In genomic region chr7:143106672-143107465, GRCm38 (mm10) we compare ENCODE assay signal across 8 mouse cellular contexts. TPM values are rescaled to one million over a fixed set of nuclear protein-coding genes. Genes with fewer than 3 reads are reported as not detected.
DNase-seq lines count a peak whose midpoint lies in the region; ATAC-seq lines count a peak whose summit lies in the region.

No protein-coding gene starts in this region.

- H3K36me3 ChIP-seq in forebrain, embryonic 13.5 days (ENCODE audit: poor library complexity, severe bottlenecking), result no peaks in the 10 kb centered on the region
- H3K36me3 ChIP-seq in intestine, embryonic 15.5 days, result no peaks in the 10 kb centered on the region
- H3K36me3 ChIP-seq in liver, embryonic 15.5 days (replicated peaks), result no peaks in the 10 kb centered on the region
- no peaks in the 10 kb centered on the region for H3K36me3 ChIP-seq in neural tube, embryonic 15.5 days

- ATAC-seq in forebrain, embryonic 13.5 days, result no peak
- peak; percentile 84 for ATAC-seq in intestine, embryonic 15.5 days
- no peak; the same call in 1 of the 2 replicates for ATAC-seq in liver, embryonic 15.5 days (ENCODE audit: insufficient read depth)
- no peak for ATAC-seq in neural tube, embryonic 15.5 days (ENCODE audit: low FRiP score)

- H3K9me3 ChIP-seq in forebrain, embryonic 13.5 days (replicated peaks), result no peaks in the 10 kb centered on the region
- H3K9me3 ChIP-seq in intestine, embryonic 15.5 days, result no peaks in the 10 kb centered on the region
- no peaks in the 10 kb centered on the region for H3K9me3 ChIP-seq in liver, embryonic 15.5 days (replicated peaks)
- no peaks in the 10 kb centered on the region for H3K9me3 ChIP-seq in neural tube, embryonic 15.5 days (replicated peaks)

- peak overlapping the region; percentile 53 for H3K4me2 ChIP-seq in forebrain, embryonic 13.5 days
- peak overlapping the region; percentile 82 for H3K4me2 ChIP-seq in intestine, embryonic 15.5 days (replicated peaks)
- H3K4me2 ChIP-seq in liver, embryonic 15.5 days, result peak overlapping the region; percentile 59
- peak overlapping the region; percentile 56 for H3K4me2 ChIP-seq in neural tube, embryonic 15.5 days

- H3K27me3 ChIP-seq in forebrain, embryonic 13.5 days, result peaks cover 68% of the 10 kb centered on the region
- H3K27me3 ChIP-seq in intestine, embryonic 15.5 days (replicated peaks), result peaks cover 43% of the 10 kb centered on the region
- peaks cover 66% of the 10 kb centered on the region for H3K27me3 ChIP-seq in liver, embryonic 15.5 days
- peaks cover 67% of the 10 kb centered on the region for H3K27me3 ChIP-seq in neural tube, embryonic 15.5 days (replicated peaks)

- H3K9ac ChIP-seq in forebrain, embryonic 13.5 days, result no peak overlapping the region
- H3K9ac ChIP-seq in intestine, embryonic 15.5 days, result peak overlapping the region; percentile 39
- no peak overlapping the region for H3K9ac ChIP-seq in liver, embryonic 15.5 days
- no peak overlapping the region for H3K9ac ChIP-seq in neural tube, embryonic 15.5 days (replicated peaks)

- peaks cover 8% of the 10 kb centered on the region; the same call in 1 of the 2 replicates for H3K4me1 ChIP-seq in forebrain, embryonic 13.5 days
- peaks cover 19% of the 10 kb centered on the region for H3K4me1 ChIP-seq in intestine, embryonic 15.5 days (replicated peaks)
- H3K4me1 ChIP-seq in liver, embryonic 15.5 days (replicated peaks), result peaks cover 8% of the 10 kb centered on the region; the same call in 1 of the 2 replicates
- peaks cover 10% of the 10 kb centered on the region for H3K4me1 ChIP-seq in neural tube, embryonic 15.5 days

- 10% methylated on average over 34 of the region's 57 CpGs for WGBS in forebrain, embryonic 13.5 days
- 6% methylated on average over 57 of the region's 57 CpGs for WGBS in intestine, embryonic 15.5 days
- 6% methylated on average over 57 of the region's 57 CpGs for whole genome bisulfite sequencing in liver, embryonic 15.5 days (ENCODE audit: insufficient replicate concordance)
- 11% methylated on average over 49 of the region's 57 CpGs for WGBS in neural tube, embryonic 15.5 days

- no peak overlapping the region for H3K27ac ChIP-seq in forebrain, embryonic 13.5 days
- no peak overlapping the region for H3K27ac ChIP-seq in intestine, embryonic 15.5 days
- no peak overlapping the region for H3K27ac ChIP-seq in liver, embryonic 15.5 days (replicated peaks)
- no peak overlapping the region for H3K27ac ChIP-seq in neural tube, embryonic 15.5 days (replicated peaks)

- H3K4me3 ChIP-seq in forebrain, embryonic 13.5 days, result peak overlapping the region; percentile 27
- H3K4me3 ChIP-seq in intestine, embryonic 15.5 days (replicated peaks), result peak overlapping the region; percentile 46
- peak overlapping the region; percentile 33 for H3K4me3 ChIP-seq in liver, embryonic 15.5 days (replicated peaks)
- peak overlapping the region; percentile 31 for H3K4me3 ChIP-seq in neural tube, embryonic 15.5 days (replicated peaks)

- peak; percentile 25 to 53 for DNase-seq in adrenal gland, adult 18-20 months (ENCODE audit: low spot score in 2 of 2)
- no peak for DNase-seq in adrenal gland, postnatal 4 days (ENCODE audit: low spot score in 2 of 2)
- no peak for DNase-seq in frontal cortex, postnatal 36 days (ENCODE audit: low spot score in 2 of 2)
- no peak for DNase-seq in c-Kit-positive CD71-positive TER-119-positive erythroid progenitor cells, embryonic 14.5 days (ENCODE audit: low spot score)

RNA-seq across cellular contexts. Expression of gene Kcnq1, which starts 0.7 kb away (rescaled TPM):
- 1 to 10 TPM; 3.2 to 6.0 TPM for total RNA-seq in adrenal gland, adult 18-20 months (2021)
- 1 to 10 TPM; 3.4 to 5.6 TPM for total RNA-seq in adrenal gland, postnatal 4 days (2021)
- polyA plus RNA-seq in forebrain, embryonic 13.5 days (2015; fragmentation: Nextera tagmentation; extraction: Ambion mirVana), result 0.48 and 1.2 TPM in 2 replicates
- 7.9 and 9.9 TPM in 2 replicates for polyA plus RNA-seq in intestine, embryonic 15.5 days (2015; fragmentation: Nextera tagmentation; extraction: Ambion mirVana)
- 0.31 and 0.91 TPM in 2 replicates for polyA plus RNA-seq in liver, embryonic 15.5 days (2015; fragmentation: Nextera tagmentation; extraction: Ambion mirVana)
- polyA plus RNA-seq in neural tube, embryonic 15.5 days (2015; fragmentation: Nextera tagmentation; extraction: Ambion mirVana), result 0.88 and 1.9 TPM in 2 replicates

RNA-seq across cellular contexts. Expression of gene Trpm5, which starts 12.4 kb away (rescaled TPM):
- under 1 TPM; 0.30 to 0.38 TPM for total RNA-seq in adrenal gland, adult 18-20 months (2021)
- 1 to 10 TPM; 5.2 to 6.0 TPM for total RNA-seq in adrenal gland, postnatal 4 days (2021)
- 1.3 and 1.7 TPM in 2 replicates for polyA plus RNA-seq in forebrain, embryonic 13.5 days (2015; fragmentation: Nextera tagmentation; extraction: Ambion mirVana)
- polyA plus RNA-seq in intestine, embryonic 15.5 days (2015; fragmentation: Nextera tagmentation; extraction: Ambion mirVana), result 8.2 and 9.8 TPM in 2 replicates
- 0.43 and 0.91 TPM in 2 replicates for polyA plus RNA-seq in liver, embryonic 15.5 days (2015; fragmentation: Nextera tagmentation; extraction: Ambion mirVana)
- 1.8 and 3.9 TPM in 2 replicates for polyA plus RNA-seq in neural tube, embryonic 15.5 days (2015; fragmentation: Nextera tagmentation; extraction: Ambion mirVana)

RNA-seq across cellular contexts. Expression of gene Tssc4, which starts 37.8 kb away (rescaled TPM):
- 10 to 100 TPM; 24.0 to 26.3 TPM for total RNA-seq in adrenal gland, adult 18-20 months (2021)
- 10 to 100 TPM; 40.1 to 42.4 TPM for total RNA-seq in adrenal gland, postnatal 4 days (2021)
- 108 and 122 TPM in 2 replicates for polyA plus RNA-seq in forebrain, embryonic 13.5 days (2015; fragmentation: Nextera tagmentation; extraction: Ambion mirVana)
- 76.0 and 76.2 TPM in 2 replicates for polyA plus RNA-seq in intestine, embryonic 15.5 days (2015; fragmentation: Nextera tagmentation; extraction: Ambion mirVana)
- polyA plus RNA-seq in liver, embryonic 15.5 days (2015; fragmentation: Nextera tagmentation; extraction: Ambion mirVana), result 38.5 and 44.2 TPM in 2 replicates
- 92.9 and 94.5 TPM in 2 replicates for polyA plus RNA-seq in neural tube, embryonic 15.5 days (2015; fragmentation: Nextera tagmentation; extraction: Ambion mirVana)

RNA-seq across cellular contexts. Expression of gene Cd81, which starts 54.3 kb away (rescaled TPM):
- 100 to 1,000 TPM; 609 to 688 TPM for total RNA-seq in adrenal gland, adult 18-20 months (2021)
- 100 to 1,000 TPM; 659 to 670 TPM for total RNA-seq in adrenal gland, postnatal 4 days (2021)
- polyA plus RNA-seq in forebrain, embryonic 13.5 days (2015; fragmentation: Nextera tagmentation; extraction: Ambion mirVana), result 217 and 236 TPM in 2 replicates
- 411 and 413 TPM in 2 replicates for polyA plus RNA-seq in intestine, embryonic 15.5 days (2015; fragmentation: Nextera tagmentation; extraction: Ambion mirVana)
- polyA plus RNA-seq in liver, embryonic 15.5 days (2015; fragmentation: Nextera tagmentation; extraction: Ambion mirVana), result 132 and 141 TPM in 2 replicates
- 493 and 522 TPM in 2 replicates for polyA plus RNA-seq in neural tube, embryonic 15.5 days (2015; fragmentation: Nextera tagmentation; extraction: Ambion mirVana)

Comparison
In these comparisons a context has a peak if more than half of its experiments do, and no peak if none do; other contexts are left out.
1. DNase-seq: peak in adrenal gland, adult 18-20 months (2 of 2); none in adrenal gland, postnatal 4 days (0 of 2), frontal cortex, postnatal 36 days (0 of 2) and c-Kit-positive CD71-positive TER-119-positive erythroid progenitor cells, embryonic 14.5 days (single experiment).
2. Peak in every context shown above with its lines, with median percentiles within 50 percentile points of each other: H3K4me2 ChIP-seq and H3K4me3 ChIP-seq.